Mouse (Mus musculus): ENCODE measurements around the gene Mul1. TPM values are rescaled to one million over a fixed set of nuclear protein-coding genes. Genes with fewer than 3 reads are reported as not detected.

Mul1 gene
- polyA plus RNA-seq, 1 experiment from 2014 or later = 16.8 TPM

DNA sequence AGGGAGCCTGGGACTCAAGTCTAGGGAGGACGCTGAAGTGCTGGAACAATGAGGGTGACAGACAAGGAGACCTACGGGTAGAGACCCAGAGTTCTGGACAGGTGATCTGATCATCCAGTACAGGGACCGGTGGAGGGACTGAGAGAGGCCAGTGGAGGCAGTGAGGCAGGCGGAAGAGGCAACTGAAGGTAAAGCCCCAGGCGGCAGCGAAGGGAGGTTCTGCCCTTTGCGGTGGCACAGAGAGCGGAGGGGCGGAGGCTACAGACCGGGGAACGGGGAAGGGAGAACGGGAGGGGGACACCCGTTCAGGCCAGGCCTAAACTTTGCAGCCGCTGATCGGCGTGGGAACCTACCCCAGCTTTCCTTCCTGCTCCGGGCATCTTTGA is 21.5 kb downstream of the Mul1 start:
- Histone ChIP-seq H3K27me3 (peaks cover 76% of the 10 kb centered on the region), H3K4me1 (peaks cover 27% of the 10 kb centered on the region), H3K36me3 (no peaks in the 10 kb centered on the region), H3K4me2 (peak overlapping the region; percentile 96), H3K9ac (peak overlapping the region; percentile 73), H3K27ac (no peak overlapping the region), H3K4me3 (peak overlapping the region; percentile 77), H3K9me3 (no peaks in the 10 kb centered on the region)
- 2% methylated on average over 17 of the region's 17 CpGs for WGBS
- ATAC-seq (ENCODE audit: insufficient number of reproducible peaks, low FRiP score, low TSS enrichment, low read depth) = no peak

DNA sequence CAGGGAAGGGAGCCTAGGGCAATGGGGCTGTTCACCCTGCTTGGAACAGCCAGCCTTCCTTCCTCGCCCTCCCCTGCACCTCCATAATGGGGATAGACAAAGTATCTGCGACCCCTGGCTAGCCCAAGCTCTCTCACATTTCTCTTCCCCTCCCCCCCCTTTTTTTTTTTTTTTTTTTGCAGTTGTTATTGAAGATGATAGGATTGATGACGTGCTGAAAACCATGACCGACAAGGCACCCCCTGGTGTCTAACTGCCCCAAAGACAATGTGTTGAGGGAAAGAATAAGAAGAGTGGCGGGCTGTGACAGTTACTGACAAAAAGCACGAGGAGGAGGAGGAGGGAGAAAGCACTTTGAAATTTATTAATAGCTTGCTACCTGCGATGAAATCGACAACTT is 22.1 kb downstream of the Mul1 start:
- 15% methylated on average over 8 of the region's 8 CpGs for WGBS
- Histone ChIP-seq H3K4me2 (peak overlapping the region; percentile 96), H3K36me3 (no peaks in the 10 kb centered on the region), H3K27me3 (peaks cover 74% of the 10 kb centered on the region), H3K4me1 (peaks cover 27% of the 10 kb centered on the region), H3K4me3 (peak overlapping the region; percentile 77), H3K9me3 (no peaks in the 10 kb centered on the region), H3K27ac (no peak overlapping the region), H3K9ac (0 out of 2 replicates have a peak overlapping the region, but pooled peaks have one; percentile 20)
- ATAC-seq (ENCODE audit: insufficient number of reproducible peaks, low FRiP score, low TSS enrichment, low read depth) = no peak

DNA sequence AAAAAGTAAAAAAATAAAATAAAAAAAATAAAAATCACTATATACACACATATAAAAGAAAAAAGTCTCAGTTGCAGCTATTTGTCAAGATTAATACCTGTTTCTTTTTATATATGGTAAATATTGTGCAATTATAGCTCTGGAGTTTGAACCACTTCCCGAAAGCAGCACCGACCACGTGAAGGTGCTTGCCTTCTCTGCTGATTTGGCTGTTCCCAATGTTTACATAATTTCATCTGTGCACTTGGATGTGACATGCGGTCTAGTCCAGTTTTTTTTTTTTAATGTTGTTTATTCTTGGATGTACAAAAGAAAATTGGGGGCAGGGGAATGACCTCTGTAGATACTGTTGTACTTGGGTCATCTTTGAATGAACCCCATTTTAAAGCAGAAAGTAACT is 22.6 kb downstream of the Mul1 start:
- peaks cover 68% of the 10 kb centered on the region for H3K27me3 ChIP-seq
- no peak for ATAC-seq (ENCODE audit: insufficient number of reproducible peaks, low FRiP score, low TSS enrichment, low read depth)

DNA sequence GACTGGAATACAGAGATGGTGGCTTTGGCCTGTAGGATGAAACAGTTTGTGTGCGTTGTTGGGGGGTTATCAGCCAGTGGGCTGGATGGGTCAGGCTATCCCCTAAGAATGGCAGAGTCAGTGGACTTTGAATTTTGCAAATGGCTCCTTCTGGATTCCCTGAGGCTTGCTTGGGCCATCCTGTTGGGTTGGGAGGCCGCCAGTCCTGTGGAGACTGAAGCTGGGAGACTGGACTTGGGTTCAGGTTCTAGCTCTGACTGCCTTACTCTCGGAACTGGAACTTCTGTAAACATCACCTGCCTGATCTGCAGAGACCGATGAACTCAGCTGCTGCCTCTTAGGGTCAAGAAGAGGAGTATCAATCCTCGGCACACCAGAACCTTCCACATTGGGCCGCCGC is 23.7 kb downstream of the Mul1 start:
- Histone ChIP-seq H3K27me3 (peaks cover 58% of the 10 kb centered on the region), H3K36me3 (no peaks in the 10 kb centered on the region), H3K4me2 (no peak overlapping the region), H3K9me3 (no peaks in the 10 kb centered on the region), H3K9ac (no peak overlapping the region), H3K4me1 (peaks cover 35% of the 10 kb centered on the region), H3K27ac (no peak overlapping the region), H3K4me3 (no peak overlapping the region)
- 77% methylated on average over 7 of the region's 7 CpGs for WGBS
- no peak for ATAC-seq (ENCODE audit: insufficient number of reproducible peaks, low FRiP score, low TSS enrichment, low read depth)

More for the DNA sequence above, 22.6 kb downstream of the Mul1 start:
- H3K27ac ChIP-seq = no peak overlapping the region
- no peak overlapping the region for H3K4me3 ChIP-seq
- H3K4me2 ChIP-seq = no peak overlapping the region
- 56% methylated on average over 4 of the region's 4 CpGs for WGBS
- H3K9me3 ChIP-seq = no peaks in the 10 kb centered on the region
- no peaks in the 10 kb centered on the region for H3K36me3 ChIP-seq
- no peak overlapping the region for H3K9ac ChIP-seq
- peaks cover 27% of the 10 kb centered on the region for H3K4me1 ChIP-seq

DNA sequence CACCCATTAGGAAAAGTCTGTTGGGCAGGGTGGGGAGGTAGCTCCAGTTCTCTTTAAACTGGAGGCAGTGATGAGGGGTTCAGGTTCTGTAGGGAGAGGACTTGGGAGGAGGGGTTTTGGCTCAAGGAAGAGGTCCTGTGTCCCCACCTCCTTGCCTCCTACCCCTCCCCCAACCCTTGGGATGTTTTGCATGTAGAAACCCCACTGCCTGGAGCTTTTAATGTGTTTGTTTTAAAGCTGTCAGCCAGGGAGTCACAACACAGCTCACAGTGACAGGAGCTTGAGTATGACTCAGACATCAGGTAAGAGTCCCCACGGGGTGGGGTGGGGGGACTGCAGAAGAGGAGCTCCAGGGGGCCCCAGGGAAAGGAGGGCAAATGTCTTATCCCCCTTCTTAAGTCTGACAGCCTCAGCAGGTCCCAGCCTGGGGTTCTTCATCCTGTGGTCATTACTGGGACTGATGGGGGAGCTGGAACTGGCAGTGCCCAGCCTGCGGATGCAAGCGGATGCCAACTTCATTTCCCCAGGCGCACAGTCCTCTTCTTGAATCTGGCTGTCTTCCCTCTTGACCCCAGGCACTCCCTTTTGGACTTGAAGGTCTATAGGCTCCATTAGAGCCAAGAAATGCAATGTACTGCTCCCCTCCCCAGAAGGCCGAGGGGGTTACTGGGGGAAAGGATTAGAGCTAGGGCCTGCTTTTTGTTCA is 24.4 kb downstream of the Mul1 start:
- H3K9ac ChIP-seq = no peak overlapping the region
- no peaks in the 10 kb centered on the region for H3K36me3 ChIP-seq
- no peak for ATAC-seq (ENCODE audit: insufficient number of reproducible peaks, low FRiP score, low TSS enrichment, low read depth)
- peaks cover 35% of the 10 kb centered on the region for H3K4me1 ChIP-seq
- H3K9me3 ChIP-seq = no peaks in the 10 kb centered on the region
- no peak overlapping the region for H3K27ac ChIP-seq
- H3K4me3 ChIP-seq = no peak overlapping the region
- 56% methylated on average over 5 of the region's 5 CpGs for WGBS
- H3K27me3 ChIP-seq = peaks cover 50% of the 10 kb centered on the region
- no peak overlapping the region for H3K4me2 ChIP-seq

DNA sequence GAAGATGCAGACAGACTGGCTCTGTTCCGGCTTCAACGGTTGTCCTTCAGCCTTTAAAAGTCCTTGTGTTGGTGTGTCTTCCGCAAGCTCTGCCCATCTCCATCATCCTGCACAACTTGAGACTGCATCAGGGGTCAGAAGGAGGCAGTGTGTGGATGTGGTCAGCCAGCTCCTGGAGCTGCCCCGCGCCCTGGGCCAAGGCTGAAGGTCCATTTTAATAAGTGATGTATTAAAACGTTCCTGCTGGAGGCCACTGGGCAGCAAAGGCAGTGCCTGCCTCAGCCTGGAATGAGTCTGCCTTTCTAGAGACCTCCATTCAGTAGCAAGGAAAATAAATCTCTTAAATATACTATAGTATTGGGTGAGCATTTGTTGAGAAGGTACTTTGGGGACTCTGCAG is 25.3 kb downstream of the Mul1 start:
- no peak for ATAC-seq (ENCODE audit: insufficient number of reproducible peaks, low FRiP score, low TSS enrichment, low read depth)
- Histone ChIP-seq H3K9ac (no peak overlapping the region), H3K4me3 (no peak overlapping the region), H3K27ac (no peak overlapping the region), H3K9me3 (no peaks in the 10 kb centered on the region), H3K27me3 (peaks cover 55% of the 10 kb centered on the region), H3K4me1 (peaks cover 41% of the 10 kb centered on the region), H3K4me2 (no peak overlapping the region), H3K36me3 (no peaks in the 10 kb centered on the region)
- 81% methylated on average over 6 of the region's 6 CpGs for WGBS

DNA sequence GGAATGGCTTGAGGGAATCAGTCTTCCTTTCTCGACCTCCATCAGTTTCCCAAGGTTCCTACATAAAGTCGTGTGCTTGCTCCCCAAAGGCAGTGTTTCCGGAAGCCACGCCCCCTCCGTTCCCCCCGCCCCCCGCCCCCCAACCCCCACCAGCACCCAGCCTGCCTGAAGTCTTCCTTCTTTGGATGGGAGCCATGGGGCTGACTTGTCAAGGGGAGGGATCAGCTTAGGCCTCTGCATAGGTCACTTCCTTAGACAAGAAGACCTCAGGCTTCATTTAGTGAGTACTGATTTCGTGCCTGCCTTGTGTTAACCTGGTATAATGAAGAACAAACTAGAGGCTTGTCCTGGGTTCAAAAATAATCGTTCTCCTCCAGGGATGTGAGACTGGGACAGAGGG is 26.4 kb downstream of the Mul1 start:
- Histone ChIP-seq H3K36me3 (no peaks in the 10 kb centered on the region), H3K27ac (no peak overlapping the region), H3K9ac (no peak overlapping the region), H3K27me3 (peaks cover 54% of the 10 kb centered on the region), H3K4me2 (no peak overlapping the region), H3K4me3 (no peak overlapping the region), H3K4me1 (peaks cover 37% of the 10 kb centered on the region), H3K9me3 (no peaks in the 10 kb centered on the region)
- ATAC-seq (ENCODE audit: insufficient number of reproducible peaks, low FRiP score, low TSS enrichment, low read depth) = no peak
- WGBS = 26% methylated on average over 9 of the region's 9 CpGs

DNA sequence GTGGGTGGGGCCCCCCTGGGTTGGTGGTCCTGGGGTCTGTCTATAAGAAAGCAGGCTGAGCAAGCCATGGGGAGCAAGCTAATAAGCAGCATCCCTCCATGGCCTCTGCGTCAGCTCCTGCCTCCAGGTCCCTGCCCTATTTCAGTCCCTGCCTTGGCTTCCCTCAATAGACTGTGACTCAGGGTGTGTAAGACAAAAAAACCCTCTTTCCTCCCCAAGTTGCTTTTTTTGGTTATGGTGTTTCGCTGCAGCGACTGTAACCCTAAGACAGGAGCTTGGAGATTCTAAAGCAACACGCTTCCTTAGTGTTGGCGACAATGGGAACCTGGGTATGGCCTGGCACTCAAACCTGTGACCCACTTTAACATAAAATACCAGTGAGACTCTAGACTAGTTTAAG is 27.0 kb downstream of the Mul1 start:
- no peak overlapping the region for H3K4me2 ChIP-seq
- WGBS = 96% methylated on average over 5 of the region's 5 CpGs
- ATAC-seq (ENCODE audit: insufficient number of reproducible peaks, low FRiP score, low TSS enrichment, low read depth) = no peak
- H3K9ac ChIP-seq = no peak overlapping the region
- H3K4me1 ChIP-seq = peaks cover 32% of the 10 kb centered on the region
- no peak overlapping the region for H3K27ac ChIP-seq
- no peak overlapping the region for H3K4me3 ChIP-seq
- no peaks in the 10 kb centered on the region for H3K9me3 ChIP-seq
- peaks cover 54% of the 10 kb centered on the region for H3K27me3 ChIP-seq
- H3K36me3 ChIP-seq = no peaks in the 10 kb centered on the region

DNA sequence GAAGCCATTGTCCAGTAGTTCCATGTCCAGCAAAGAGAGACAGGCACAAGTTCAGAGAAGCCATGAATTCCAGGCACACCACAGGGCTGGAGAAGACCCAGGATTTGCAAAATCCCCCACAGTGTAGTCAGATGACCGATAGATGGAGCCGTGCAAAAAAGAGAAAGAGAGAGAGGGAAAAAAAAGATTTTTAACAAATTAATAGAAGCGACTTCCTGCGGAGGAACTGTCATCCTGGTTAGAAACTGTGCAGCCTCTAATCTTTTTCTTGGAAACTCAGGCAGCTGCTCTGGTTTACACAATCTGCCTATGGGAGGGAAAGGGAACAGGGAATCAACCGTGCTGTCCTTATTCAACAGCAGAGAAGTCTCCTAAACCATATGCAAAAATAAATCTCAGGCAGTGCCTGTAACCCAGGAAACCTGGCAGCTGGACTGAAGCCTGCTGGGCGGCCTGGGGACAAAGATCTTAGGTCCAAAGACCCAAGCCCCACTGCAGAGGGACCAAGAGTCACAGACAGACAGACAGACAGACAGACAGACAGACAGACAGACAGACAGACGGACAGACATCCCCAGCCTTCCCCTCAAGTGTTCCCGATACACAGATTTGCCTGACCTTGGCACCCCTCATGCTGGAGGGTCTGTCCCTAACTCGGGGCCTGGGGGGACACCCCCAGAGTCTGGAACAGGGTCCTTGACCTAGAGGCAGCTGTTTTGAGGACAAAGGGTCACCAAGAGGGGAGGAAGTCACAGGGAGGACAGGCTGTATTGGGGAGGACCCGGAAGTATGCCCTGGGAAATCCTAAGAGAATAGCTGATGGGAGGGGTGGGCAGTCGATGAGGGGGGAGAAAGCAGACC is 28.7 kb downstream of the Mul1 start:
- peaks cover 50% of the 10 kb centered on the region for H3K27me3 ChIP-seq
- peaks cover 32% of the 10 kb centered on the region for H3K4me1 ChIP-seq
- peak overlapping the region; percentile 26; the same call in 1 of the 2 replicates for H3K4me2 ChIP-seq
- no peak overlapping the region for H3K9ac ChIP-seq
- H3K27ac ChIP-seq = peak overlapping the region; percentile 43
- WGBS = 4% methylated on average over 11 of the region's 11 CpGs
- ATAC-seq (ENCODE audit: insufficient number of reproducible peaks, low FRiP score, low TSS enrichment, low read depth) = no peak
- no peak overlapping the region for H3K4me3 ChIP-seq
- H3K36me3 ChIP-seq = no peaks in the 10 kb centered on the region
- no peaks in the 10 kb centered on the region for H3K9me3 ChIP-seq

DNA sequence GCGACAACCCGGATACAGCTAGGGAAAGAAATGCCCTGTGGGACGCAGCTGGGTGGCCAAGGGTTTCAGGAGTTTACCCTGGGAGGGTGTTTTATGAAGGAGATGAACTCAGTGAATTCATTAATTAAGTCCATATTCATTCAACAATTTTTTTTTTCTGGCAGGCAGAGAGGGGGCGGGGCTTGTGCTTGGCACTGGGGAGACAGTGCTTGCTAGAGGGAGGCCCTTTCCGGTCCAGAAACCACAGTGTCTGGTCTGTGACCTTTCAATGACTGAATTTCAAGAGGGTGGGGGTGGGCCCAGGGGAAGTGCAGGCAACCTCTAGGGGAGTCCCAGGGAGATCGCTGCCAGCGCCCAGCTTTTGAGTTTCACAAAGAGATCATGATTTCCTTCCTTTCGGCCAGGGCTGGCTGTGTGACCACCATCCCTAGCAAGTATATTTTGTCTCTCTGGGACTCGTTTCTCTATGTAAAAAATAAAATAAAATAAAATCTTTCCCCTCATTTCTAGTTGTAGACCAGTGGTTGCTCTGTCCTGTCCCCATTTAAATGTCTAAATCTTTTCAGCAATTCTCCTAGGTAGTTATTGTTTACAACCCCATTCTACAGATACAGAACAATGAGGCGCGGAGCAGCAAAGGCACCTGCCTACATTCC is 29.5 kb downstream of the Mul1 start:
- H3K27me3 ChIP-seq = peaks cover 47% of the 10 kb centered on the region
- no peaks in the 10 kb centered on the region for H3K9me3 ChIP-seq
- no peak overlapping the region for H3K9ac ChIP-seq
- H3K4me3 ChIP-seq = no peak overlapping the region; the same call in 1 of the 2 replicates
- WGBS = 9% methylated on average over 11 of the region's 11 CpGs
- no peak for ATAC-seq (ENCODE audit: insufficient number of reproducible peaks, low FRiP score, low TSS enrichment, low read depth)
- no peak overlapping the region for H3K27ac ChIP-seq
- peak overlapping the region; percentile 38 for H3K4me2 ChIP-seq
- H3K36me3 ChIP-seq = no peaks in the 10 kb centered on the region
- peaks cover 36% of the 10 kb centered on the region for H3K4me1 ChIP-seq

DNA sequence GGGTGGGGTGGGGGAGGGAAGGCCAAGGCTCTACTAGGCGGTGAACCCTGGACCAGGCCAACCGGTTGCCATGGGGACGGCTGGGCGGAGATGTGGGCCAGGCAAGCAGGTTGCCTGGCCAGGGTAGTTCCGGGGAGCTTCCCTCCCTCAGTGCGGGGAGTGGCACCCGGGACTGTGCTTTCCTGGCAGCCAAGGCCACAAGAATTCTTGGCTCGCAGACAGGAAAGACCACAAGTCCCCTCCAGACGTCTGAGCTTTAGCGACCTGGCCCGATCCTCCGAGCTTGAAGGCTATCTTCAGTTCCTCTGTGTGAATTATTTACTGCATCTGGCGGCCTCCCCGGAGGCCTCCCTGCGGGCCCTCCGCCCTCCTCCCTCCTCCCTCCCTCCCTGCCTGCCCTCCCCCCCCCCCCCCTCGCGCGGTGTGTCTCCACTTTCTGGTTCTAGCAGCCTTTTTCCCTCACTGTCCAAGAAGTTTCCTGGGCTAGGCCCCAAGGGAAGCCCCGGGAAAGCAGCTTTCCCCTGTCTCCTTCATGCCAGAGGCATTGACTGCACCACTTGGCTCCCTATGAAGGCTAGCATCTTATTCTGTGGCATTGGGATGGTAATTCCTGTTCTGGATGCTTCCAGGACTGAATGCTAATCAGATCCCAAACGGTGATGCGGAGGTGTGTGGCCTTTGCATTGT is 30.3 kb downstream of the Mul1 start:
- H3K27ac ChIP-seq = no peak overlapping the region
- no peaks in the 10 kb centered on the region for H3K9me3 ChIP-seq
- ATAC-seq (ENCODE audit: insufficient number of reproducible peaks, low FRiP score, low TSS enrichment, low read depth) = no peak
- peak overlapping the region; percentile 5; the same call in 1 of the 2 replicates for H3K4me3 ChIP-seq
- peaks cover 45% of the 10 kb centered on the region for H3K27me3 ChIP-seq
- 3% methylated on average over 19 of the region's 22 CpGs for WGBS
- H3K4me2 ChIP-seq = peak overlapping the region; percentile 38
- no peaks in the 10 kb centered on the region for H3K36me3 ChIP-seq
- H3K4me1 ChIP-seq = peaks cover 41% of the 10 kb centered on the region
- no peak overlapping the region for H3K9ac ChIP-seq

Data from limb, embryonic 15.5 days (tissue).